Mouse (Mus musculus): ENCODE measurements around the gene Med16.

DNA sequence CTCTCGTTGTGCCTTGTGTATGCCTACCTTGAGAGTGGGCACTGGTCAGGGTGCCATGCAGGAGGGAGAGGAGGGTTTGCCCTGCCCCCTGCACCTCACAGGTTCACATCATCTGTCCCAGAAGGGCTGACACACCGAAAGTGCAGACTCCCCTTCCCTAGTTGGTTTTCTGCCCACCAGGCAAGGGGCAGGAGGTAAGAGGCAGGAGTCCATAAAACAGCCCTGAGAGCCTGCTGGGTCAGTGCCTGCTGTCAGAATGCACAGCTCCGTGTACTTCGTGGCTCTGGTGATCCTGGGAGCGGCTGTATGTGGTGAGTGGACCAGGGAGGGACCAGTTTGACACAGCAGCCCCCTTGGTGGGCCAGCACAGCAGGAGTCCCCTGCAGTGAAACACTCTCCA is 18.1 kb downstream of the Med16 start, which contains the start of gene Cfd:
- TF ChIP-seq CTCF (IDR thresholded peaks at IDR 0.05; ENCODE audit: borderline replicate concordance, control insufficient read depth, extremely low read depth, insufficient read depth, low read length, poor library complexity) (no peak), POLR2A (IDR thresholded peaks at IDR 0.05; ENCODE audit: control insufficient read depth, extremely low read depth, insufficient read depth, low read length, poor library complexity) (no peak)

All from thymus, adult 2 months (tissue).